Mouse (Mus musculus) heart, embryonic 13.5 days (tissue): ENCODE results near the gene Pheta1. TPM values are rescaled to one million over a fixed set of nuclear protein-coding genes. Genes with fewer than 3 reads are reported as not detected.

Experiments
- ATAC-seq: fragments of 200-750 bp; cut with Nextera tagmentation; 2 replicates; pipeline ENCODE4 v1.8.0; 2017; ENCODE audit warnings: moderate TSS enrichment; ENCODE audit not compliant: insufficient number of reproducible peaks, low FRiP score, low TSS enrichment; ENCODE audit errors: extremely low read depth
- H3K27ac ChIP-seq: fragments of 300-500 bp; sonication (generic); replicated peaks from 2 replicates; pipeline ENCODE4 v1.5.1; 2015; ENCODE audit warnings: moderate library complexity, mild to moderate bottlenecking, inconsistent platforms
- H3K27me3 ChIP-seq: fragments of 300-500 bp; sonication (generic); replicated peaks from 2 replicates; pipeline ENCODE4 v1.6.1; 2015; ENCODE audit warnings: mild to moderate bottlenecking, inconsistent platforms
- H3K36me3 ChIP-seq: fragments of 300-500 bp; sonication (generic); 2 replicates; pipeline ENCODE4 v1.6.1; 2015; ENCODE audit warnings: mild to moderate bottlenecking, inconsistent platforms
- H3K4me1 ChIP-seq: fragments of 300-500 bp; sonication (generic); 2 replicates; pipeline ENCODE4 v1.6.1; 2015; ENCODE audit warnings: inconsistent platforms
- H3K4me2 ChIP-seq: fragments of 300-500 bp; sonication (generic); 2 replicates; pipeline ENCODE4 v1.6.1; 2015; ENCODE audit warnings: inconsistent platforms, mild to moderate bottlenecking, moderate library complexity
- H3K4me3 ChIP-seq: fragments of 300-500 bp; sonication (generic); 2 replicates; pipeline ENCODE4 v1.5.1; 2015; ENCODE audit warnings: moderate library complexity, mild to moderate bottlenecking, inconsistent platforms
- H3K9ac ChIP-seq: fragments of 300-500 bp; sonication (generic); 2 replicates; pipeline ENCODE4 v1.6.1; 2015; ENCODE audit warnings: inconsistent platforms, mild to moderate bottlenecking, moderate library complexity
- H3K9me3 ChIP-seq: fragments of 300-500 bp; sonication (generic); 2 replicates; pipeline ENCODE4 v1.6.1; 2016; ENCODE audit warnings: inconsistent platforms
- WGBS: fragments of 180-500 bp; shearing (Covaris S2); methylation state at CpG from one replicate; pipeline ENCODE4 v1.1.7; 2015; ENCODE audit warnings: mixed read lengths; 5-methylcytosine and 5-hydroxymethylcytosine counted together
- polyA plus RNA-seq: library from polyadenylated mRNA; unstranded; fragments of >200 nt; fragmentation: Nextera tagmentation; extraction: Ambion mirVana; gene quantifications from 2 replicates; pipeline ENCODE4 v1.2.1, GENCODE M21; 2015

Pheta1 gene
- polyA plus RNA-seq, 1 experiment from 2014 or later: 17.2 TPM

DNA sequence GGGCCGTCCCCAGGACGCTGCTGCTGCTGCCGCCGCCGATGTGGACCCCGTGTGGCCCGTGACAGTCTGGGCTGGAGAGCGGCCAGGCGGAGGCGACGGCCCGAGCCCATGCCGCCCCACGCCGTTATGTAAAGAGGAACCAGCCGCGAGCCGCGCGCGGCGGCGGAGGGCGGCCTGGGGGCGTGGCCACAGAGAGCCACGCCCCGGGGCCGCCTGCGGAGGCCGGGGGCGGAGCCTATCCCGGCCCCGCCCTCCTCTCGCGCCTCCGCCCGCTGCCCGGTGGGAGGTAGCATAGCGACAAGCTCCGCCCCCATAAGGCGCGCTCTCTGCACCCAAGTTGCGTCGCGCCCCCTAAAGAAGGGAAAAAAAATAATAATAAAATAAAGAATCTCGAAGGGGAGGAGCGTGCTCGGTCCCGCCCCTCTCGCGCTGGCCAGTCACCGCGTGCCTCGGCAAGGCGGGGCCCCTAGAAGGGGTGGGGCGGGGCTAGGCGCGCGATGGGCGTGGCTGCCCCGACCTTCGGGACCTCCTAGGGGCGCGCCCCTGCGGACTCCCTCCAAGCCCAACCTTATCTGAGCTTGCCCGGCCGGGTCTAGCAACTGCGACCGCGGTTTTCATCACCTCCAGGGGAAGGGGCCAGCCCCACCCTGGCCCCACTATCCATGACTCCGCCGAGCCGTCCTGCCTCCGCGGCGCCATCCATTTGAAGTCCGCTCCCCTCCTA lies 11.9 kb upstream of the Pheta1 start:
- Histone ChIP-seq H3K27ac (peak overlapping the region; percentile 91), H3K4me1 (peaks cover 63% of the 10 kb centered on the region), H3K27me3 (no peaks in the 10 kb centered on the region), H3K9ac (peak overlapping the region; percentile 93), H3K4me2 (peak overlapping the region; percentile 98), H3K4me3 (peak overlapping the region; percentile 90), H3K9me3 (no peaks in the 10 kb centered on the region), H3K36me3 (no peaks in the 10 kb centered on the region)
- peak; percentile 87 for ATAC-seq
- WGBS: under 1% methylated on average over 71 of the region's 77 CpGs

DNA sequence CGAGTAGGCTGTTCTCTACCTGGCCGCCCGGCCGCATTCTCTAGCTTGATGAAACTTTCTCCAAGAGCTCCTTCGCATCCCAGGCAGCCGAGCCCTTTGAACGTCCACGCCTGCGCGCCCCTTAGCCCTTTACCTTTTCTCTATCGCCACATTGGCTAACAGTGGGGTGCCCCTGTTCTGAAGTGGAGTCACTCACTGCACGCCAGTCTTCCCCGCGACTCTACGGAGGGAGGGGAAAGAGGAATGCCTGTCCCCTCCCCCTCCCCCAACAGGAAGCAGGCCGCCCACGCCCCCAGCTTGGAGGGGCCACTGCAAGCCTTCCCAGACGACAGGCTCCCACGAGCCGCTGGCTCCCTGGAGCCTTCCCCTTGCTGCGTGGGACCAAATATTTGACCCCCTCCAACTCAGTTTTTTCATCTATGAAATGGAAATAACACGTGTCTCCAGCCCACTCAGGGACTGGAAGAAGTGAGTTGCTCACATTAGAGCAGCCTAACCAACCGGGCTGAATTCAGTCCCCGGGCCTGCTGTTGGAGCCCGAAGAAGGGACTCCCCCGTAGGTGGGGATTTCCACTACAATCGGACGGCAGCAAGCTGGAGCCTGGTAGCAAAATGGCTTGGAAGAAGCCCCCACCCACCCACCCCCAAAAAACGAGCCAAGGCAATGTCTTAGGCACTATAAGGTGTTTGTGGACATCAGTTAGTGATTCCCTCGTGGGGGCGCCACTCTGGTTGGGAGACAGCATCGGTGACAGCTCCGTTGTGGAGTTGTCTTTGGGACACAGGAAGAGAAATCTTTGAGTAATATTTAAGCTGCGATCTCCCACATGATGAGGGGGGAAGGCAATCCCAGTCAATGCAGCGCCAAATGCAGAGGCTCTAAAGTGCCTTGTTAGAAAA lies 11.1 kb upstream of the Pheta1 start, which contains the start of gene Sh2b3:
Sh2b3 (minus strand) TSS at position 206 of the 900 bp plus-strand sequence.
- Histone ChIP-seq H3K27me3 (no peaks in the 10 kb centered on the region), H3K27ac (peak within 1 kb of the TSS; percentile 91), H3K4me1 (peaks cover 63% of the 10 kb centered on the region), H3K9ac (peak within 1 kb of the TSS; percentile 93), H3K4me3 (peak within 1 kb of the TSS; percentile 90), H3K9me3 (no peaks in the 10 kb centered on the region), H3K4me2 (peak within 1 kb of the TSS; percentile 98), H3K36me3 (no peaks in the 10 kb centered on the region)
- WGBS: under 1% methylated on average over 35 of the region's 35 CpGs
- no peak for ATAC-seq

DNA sequence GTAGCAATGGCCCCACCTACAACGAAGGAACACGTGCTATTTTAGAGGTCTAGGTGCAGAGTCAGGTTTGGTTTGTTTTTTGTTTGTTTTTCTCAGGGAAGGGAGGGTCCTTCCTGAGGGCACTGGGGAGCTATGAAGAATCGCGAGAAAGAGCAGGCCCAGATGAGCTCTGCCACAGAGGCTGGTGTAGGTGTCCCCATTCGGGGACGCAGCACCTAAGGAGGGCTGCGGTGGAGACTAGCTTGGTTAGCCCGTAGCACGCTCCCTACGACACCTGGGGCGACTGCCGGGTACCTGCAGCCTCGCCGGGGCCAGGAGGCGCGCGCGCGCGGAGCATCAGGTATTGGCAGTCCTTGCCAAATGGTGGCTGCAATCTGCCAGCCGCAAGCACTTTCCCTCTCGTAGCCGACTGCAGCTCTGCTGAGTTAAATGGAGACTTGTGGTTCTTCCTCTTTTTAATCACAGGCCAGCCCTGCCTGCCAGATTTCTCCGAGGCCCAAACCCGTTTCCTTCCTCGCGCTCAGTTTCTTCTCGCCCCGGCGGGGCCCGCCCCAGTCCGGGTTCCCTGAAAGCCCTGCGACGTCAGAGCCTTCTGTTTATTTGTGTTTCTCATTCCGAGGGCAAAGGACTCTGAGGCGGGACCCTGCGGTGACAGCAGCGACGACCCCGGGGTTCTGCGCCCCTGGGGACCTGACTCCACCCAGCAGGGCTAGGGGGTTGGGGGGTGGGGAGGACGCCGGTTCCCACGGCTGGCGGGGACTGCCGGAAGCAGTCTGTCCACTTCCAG lies 10.2 kb upstream of the Pheta1 start:
- peaks cover 6% of the 10 kb centered on the region for H3K27me3 ChIP-seq
- no peaks in the 10 kb centered on the region for H3K9me3 ChIP-seq
- peak overlapping the region; percentile 98 for H3K4me2 ChIP-seq
- H3K4me1 ChIP-seq: peaks cover 62% of the 10 kb centered on the region
- H3K27ac ChIP-seq: peak overlapping the region; percentile 88
- no peak for ATAC-seq
- peak overlapping the region; percentile 90 for H3K4me3 ChIP-seq
- peak overlapping the region; percentile 81 for H3K9ac ChIP-seq
- no peaks in the 10 kb centered on the region for H3K36me3 ChIP-seq
- WGBS: under 1% methylated on average over 46 of the region's 46 CpGs

DNA sequence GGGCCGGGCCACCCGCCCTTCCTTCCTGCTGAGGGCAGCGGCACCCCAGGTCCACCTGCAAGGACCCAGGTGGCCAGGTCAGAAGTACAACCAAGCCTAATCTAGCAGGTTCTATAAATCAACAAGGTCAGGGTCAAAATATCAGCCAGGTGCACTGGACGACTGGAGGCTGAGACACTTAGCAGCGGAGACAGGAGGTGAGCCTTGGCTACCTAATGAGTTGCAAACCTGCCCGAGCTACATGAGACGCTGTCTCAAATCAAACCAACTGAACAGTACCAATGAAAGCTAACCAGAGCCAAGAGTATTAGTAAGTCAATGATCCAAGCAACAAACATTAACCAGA lies 9.7 kb upstream of the Pheta1 start:
- no peak for ATAC-seq
- H3K36me3 ChIP-seq: no peaks in the 10 kb centered on the region
- peaks cover 57% of the 10 kb centered on the region for H3K4me1 ChIP-seq
- H3K27me3 ChIP-seq: peaks cover 12% of the 10 kb centered on the region
- H3K27ac ChIP-seq: peak overlapping the region; percentile 88
- H3K9me3 ChIP-seq: no peaks in the 10 kb centered on the region
- peak overlapping the region; percentile 98 for H3K4me2 ChIP-seq
- WGBS: 27% methylated on average over 7 of the region's 7 CpGs
- peak overlapping the region; percentile 81 for H3K9ac ChIP-seq
- peak overlapping the region; percentile 90 for H3K4me3 ChIP-seq

DNA sequence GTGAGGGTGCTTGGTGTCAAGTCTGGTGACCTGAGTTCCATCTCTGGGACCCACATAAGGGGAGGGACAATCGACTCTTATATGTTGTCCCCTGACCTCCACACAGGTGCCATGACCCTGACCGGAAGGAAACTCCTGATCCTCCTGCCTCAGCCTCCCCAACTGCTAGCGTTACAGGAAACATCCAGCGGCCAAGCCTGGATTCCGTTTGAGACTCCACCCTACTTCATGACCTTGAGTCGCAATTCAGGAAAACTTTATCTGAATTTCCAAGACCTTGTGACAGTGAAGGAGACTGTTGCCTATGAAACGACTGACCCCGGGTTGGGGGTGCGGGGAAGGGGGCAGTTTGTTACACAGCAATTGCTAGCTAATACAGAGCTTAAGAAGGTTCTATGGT lies 7.3 kb upstream of the Pheta1 start:
- no peaks in the 10 kb centered on the region for H3K36me3 ChIP-seq
- H3K27ac ChIP-seq: no peak overlapping the region
- no peaks in the 10 kb centered on the region for H3K9me3 ChIP-seq
- no peak for ATAC-seq
- no peak overlapping the region for H3K4me2 ChIP-seq
- no peak overlapping the region for H3K9ac ChIP-seq
- WGBS: 89% methylated on average over 9 of the region's 9 CpGs
- H3K27me3 ChIP-seq: peaks cover 28% of the 10 kb centered on the region
- H3K4me3 ChIP-seq: no peak overlapping the region
- H3K4me1 ChIP-seq: peaks cover 39% of the 10 kb centered on the region

DNA sequence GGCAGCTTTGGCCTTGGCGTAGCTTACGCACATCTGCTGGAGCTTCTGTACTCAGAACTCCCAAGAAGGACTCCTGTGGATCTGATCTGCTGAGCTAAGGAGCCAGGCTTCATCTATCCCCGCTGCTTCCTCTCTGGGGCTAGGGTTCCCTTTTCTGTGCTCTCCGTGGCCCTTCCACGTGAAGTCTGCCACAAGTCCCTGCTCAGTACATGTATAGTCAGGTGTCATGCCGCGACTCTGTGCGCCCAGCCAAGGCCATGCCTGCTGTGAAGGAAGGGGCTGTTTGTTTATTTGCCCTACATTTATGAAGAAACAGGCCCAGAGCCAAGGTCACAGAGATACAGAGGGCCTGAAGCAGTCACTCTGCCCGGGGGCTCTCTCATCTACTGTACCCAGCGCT lies 6.8 kb upstream of the Pheta1 start:
- Histone ChIP-seq H3K36me3 (no peaks in the 10 kb centered on the region), H3K9ac (peak overlapping the region; percentile 85; the same call in 1 of the 2 replicates), H3K4me2 (peak overlapping the region; percentile 89), H3K4me1 (peaks cover 39% of the 10 kb centered on the region), H3K27me3 (peaks cover 31% of the 10 kb centered on the region), H3K9me3 (no peaks in the 10 kb centered on the region), H3K27ac (0 out of 2 replicates have a peak overlapping the region, but pooled peaks have one; percentile 47), H3K4me3 (no peak overlapping the region)
- ATAC-seq: no peak
- 50% methylated on average over 10 of the region's 10 CpGs for WGBS

DNA sequence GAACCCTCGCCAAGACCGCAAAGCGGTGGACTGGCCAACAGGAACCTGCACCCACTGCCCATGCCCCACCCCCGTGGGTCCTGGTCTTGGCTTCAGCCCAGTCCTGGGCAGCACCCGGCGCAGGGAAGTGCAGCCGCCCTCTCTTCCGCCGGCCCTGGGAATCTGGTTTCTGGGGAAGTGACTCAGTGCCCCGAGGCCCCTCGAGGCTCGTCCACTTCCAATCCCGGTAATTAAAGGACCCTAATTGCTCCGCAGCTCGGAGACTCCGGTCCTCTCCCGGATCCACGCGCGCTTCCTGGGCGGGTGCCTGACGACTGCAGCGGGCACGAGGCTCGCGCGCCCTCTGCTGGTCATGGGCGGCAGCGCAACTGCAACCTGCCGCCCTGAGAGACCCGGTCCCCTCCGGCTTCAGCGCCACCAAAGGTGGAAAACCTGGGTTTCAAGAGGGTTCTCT lies 6.1 kb upstream of the Pheta1 start:
- ATAC-seq: peak; percentile 22; the same call in 1 of the 2 replicates
- under 1% methylated on average over 33 of the region's 33 CpGs for WGBS
- H3K4me2 ChIP-seq: peak overlapping the region; percentile 89
- no peaks in the 10 kb centered on the region for H3K9me3 ChIP-seq
- peak overlapping the region; percentile 64 for H3K4me3 ChIP-seq
- peaks cover 31% of the 10 kb centered on the region for H3K27me3 ChIP-seq
- H3K36me3 ChIP-seq: no peaks in the 10 kb centered on the region
- H3K4me1 ChIP-seq: peaks cover 34% of the 10 kb centered on the region
- peak overlapping the region; percentile 85 for H3K9ac ChIP-seq
- peak overlapping the region; percentile 47 for H3K27ac ChIP-seq

DNA sequence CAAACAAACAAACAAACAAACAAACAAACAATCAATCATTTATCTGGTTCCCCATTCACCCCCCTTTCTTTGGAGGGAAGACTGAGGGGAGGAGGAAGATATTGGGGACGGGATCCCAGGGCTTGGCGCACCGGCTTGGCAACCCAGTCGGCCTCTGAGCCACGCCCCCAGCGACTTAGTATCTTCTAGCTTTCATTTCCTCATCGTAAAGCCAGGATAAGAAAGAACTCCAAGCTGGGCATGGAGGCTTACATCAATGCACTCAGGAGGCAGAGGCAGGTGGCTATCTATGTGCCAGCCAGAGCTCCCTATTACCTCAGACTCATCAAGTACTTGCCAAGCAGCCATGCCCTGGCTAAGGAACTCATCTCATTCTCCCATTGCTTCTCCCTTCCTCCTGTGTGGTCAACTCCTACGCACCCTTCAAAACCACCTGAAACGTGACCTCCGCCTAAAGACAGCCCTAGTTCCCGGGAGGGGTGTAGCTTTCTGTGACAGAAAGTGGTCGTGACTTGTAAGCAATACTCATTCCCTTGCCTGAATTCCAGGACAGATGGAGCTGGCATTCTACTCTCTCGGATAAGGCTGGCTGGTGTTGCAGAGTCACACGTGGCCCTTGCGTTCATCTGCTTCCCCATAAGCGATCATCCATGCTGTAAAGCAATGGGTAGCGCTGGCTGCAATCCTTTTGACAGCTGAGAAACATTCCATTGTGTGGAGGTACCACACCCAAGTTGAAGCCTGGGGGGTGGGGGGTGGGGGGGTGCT lies 5.5 kb upstream of the Pheta1 start:
- peaks cover 34% of the 10 kb centered on the region for H3K4me1 ChIP-seq
- ATAC-seq: no peak
- H3K9me3 ChIP-seq: no peaks in the 10 kb centered on the region
- peak overlapping the region; percentile 64 for H3K4me3 ChIP-seq
- no peak overlapping the region for H3K27ac ChIP-seq
- peak overlapping the region; percentile 85 for H3K9ac ChIP-seq
- WGBS: 16% methylated on average over 17 of the region's 17 CpGs
- H3K36me3 ChIP-seq: no peaks in the 10 kb centered on the region
- H3K27me3 ChIP-seq: peaks cover 31% of the 10 kb centered on the region
- H3K4me2 ChIP-seq: peak overlapping the region; percentile 89

DNA sequence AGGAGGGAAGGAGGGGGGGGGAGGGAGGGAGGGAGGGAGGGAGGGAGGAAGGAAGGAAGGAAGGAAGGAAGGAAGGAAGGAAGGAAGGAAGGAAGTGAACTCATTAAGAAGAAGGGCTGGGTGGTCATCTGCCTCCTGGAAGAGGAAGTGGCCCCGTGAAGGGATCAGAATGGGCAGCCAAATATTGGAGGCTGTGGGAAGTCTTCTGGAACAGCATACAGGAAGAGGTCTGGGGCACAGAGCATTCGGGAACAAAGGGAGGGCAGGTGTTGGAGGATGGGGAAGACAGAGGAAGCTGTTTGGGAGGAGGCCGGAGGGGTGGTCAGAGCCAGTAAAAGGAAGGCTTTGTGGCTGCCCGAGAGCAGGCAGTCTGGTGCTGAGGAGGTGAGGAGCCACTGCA lies 3.4 kb upstream of the Pheta1 start:
- no peak overlapping the region for H3K27ac ChIP-seq
- H3K9ac ChIP-seq: no peak overlapping the region
- ATAC-seq: no peak
- no peaks in the 10 kb centered on the region for H3K9me3 ChIP-seq
- no peak overlapping the region for H3K4me2 ChIP-seq
- peaks cover 34% of the 10 kb centered on the region for H3K4me1 ChIP-seq
- 32% methylated on average over 4 of the region's 4 CpGs for WGBS
- no peaks in the 10 kb centered on the region for H3K36me3 ChIP-seq
- no peak overlapping the region for H3K4me3 ChIP-seq
- H3K27me3 ChIP-seq: peaks cover 31% of the 10 kb centered on the region

DNA sequence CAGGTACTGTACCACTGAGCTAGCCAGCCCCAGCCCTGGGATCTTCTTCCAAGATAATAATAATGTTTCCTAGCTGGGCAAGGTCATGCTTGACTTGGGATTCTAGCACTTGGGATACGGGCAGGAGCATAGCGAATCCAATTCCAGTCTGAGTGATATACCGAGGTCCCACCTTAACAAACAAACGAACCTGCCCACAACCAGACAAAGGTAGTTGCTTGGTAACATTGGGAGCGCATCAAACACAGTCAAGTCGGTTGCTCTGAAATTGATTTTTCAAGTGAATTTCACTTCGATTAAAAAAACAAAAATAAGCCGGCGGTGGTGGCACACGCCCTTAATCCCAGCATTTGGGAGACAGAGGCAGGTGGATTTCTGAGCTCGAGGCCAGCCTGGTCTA lies 2.5 kb upstream of the Pheta1 start:
- Histone ChIP-seq H3K9ac (no peak overlapping the region), H3K27ac (no peak overlapping the region), H3K36me3 (peaks cover 4% of the 10 kb centered on the region; the same call in 1 of the 2 replicates), H3K4me3 (no peak overlapping the region), H3K9me3 (no peaks in the 10 kb centered on the region), H3K4me2 (no peak overlapping the region), H3K4me1 (peaks cover 44% of the 10 kb centered on the region), H3K27me3 (peaks cover 31% of the 10 kb centered on the region)
- ATAC-seq: no peak
- 71% methylated on average over 11 of the region's 11 CpGs for WGBS
